Mouse (Mus musculus): ENCODE measurements around the gene Sez6. TPM values are rescaled to one million over a fixed set of nuclear protein-coding genes. Genes with fewer than 3 reads are reported as not detected.

The Sez6 gene
- polyA plus RNA-seq, 1 experiment from 2014 or later: 0.04 TPM

DNA sequence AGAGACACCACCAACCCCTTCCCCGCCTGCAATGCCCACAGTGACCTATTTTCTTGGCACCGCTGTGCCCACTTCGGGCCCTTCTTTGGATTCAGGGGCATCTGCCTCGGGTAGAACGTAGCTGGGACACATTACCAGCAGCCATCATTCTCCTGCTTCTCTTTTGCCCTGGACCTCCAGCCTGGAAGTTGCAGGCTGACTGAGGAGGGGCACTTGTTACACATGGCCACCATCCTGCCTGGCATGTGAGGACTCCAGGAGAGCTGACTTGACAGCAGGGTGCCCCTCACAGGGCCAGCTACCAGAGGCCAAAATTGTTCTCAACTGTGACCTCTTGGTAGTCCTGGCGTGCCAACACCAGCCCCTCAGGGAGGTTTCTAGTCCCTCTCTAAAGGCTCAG is 47.6 kb downstream of the Sez6 start:
- no peak for ATAC-seq (replicated peaks; ENCODE audit: extremely low read depth, insufficient read depth, low FRiP score)
- Histone ChIP-seq H3K9ac (ENCODE audit: low read length) (no peak overlapping the region), H3K27me3 (ENCODE audit: control insufficient read depth, insufficient read depth, low read length) (peaks cover 20% of the 10 kb centered on the region), H3K9me3 (replicated peaks; ENCODE audit: control insufficient read depth, low read length) (no peaks in the 10 kb centered on the region), H3K4me3 (ENCODE audit: low read length) (no peak overlapping the region), H3K4me1 (ENCODE audit: control insufficient read depth, insufficient read depth, low read length) (no peaks in the 10 kb centered on the region; the same call in none of the 2 replicates), H3K36me3 (ENCODE audit: control insufficient read depth, insufficient read depth) (no peaks in the 10 kb centered on the region), H3K4me2 (ENCODE audit: low read depth, low read length) (no peak overlapping the region), H3K27ac (ENCODE audit: low read length) (no peak overlapping the region)
- 77% methylated on average over 6 of the region's 6 CpGs for WGBS

DNA sequence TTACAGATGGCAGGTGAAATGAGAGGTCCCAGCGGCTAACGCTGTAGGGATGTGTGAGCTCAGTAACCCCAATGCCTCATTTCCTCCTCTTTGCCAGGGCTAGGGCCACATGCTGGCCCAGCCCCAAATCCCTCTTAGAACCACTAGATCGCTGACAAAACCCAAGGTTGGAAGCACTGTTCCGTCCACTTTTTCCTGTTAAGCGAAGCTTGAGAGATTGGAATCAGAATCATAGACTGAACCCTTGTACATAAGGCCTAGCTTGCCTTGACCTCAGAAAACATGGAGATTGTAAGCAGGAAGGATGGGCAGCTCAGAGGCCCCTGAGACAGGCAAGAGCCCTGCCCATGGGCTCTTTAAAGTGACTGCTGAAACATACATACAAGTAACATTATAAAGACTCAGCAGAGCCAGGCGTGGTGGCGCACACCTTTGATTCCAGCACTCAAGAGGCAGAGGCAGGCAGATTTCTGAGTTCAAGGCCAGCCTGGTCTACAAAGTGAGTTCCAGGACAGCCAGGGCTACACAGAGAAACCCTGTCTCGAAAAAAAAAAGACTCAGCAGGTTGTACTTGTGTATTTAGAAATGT is 48.7 kb downstream of the Sez6 start:
- no peaks in the 10 kb centered on the region for H3K9me3 ChIP-seq (replicated peaks; ENCODE audit: control insufficient read depth, low read length)

GRCm38 (mm10) chr11:77980281-77981204 is 49.9 kb downstream of the Sez6 start:
- Histone ChIP-seq H3K27ac (ENCODE audit: low read length) (no peak overlapping the region), H3K4me1 (ENCODE audit: control insufficient read depth, insufficient read depth, low read length) (peaks cover 3% of the 10 kb centered on the region), H3K9me3 (replicated peaks; ENCODE audit: control insufficient read depth, low read length) (no peaks in the 10 kb centered on the region), H3K4me2 (ENCODE audit: low read depth, low read length) (no peak overlapping the region), H3K36me3 (ENCODE audit: control insufficient read depth, insufficient read depth) (no peaks in the 10 kb centered on the region), H3K9ac (ENCODE audit: low read length) (no peak overlapping the region), H3K4me3 (ENCODE audit: low read length) (no peak overlapping the region), H3K27me3 (ENCODE audit: control insufficient read depth, insufficient read depth, low read length) (peaks cover 18% of the 10 kb centered on the region)
- ATAC-seq (replicated peaks; ENCODE audit: extremely low read depth, insufficient read depth, low FRiP score): no peak
- 32% methylated on average over 11 of the region's 11 CpGs for WGBS

More for the DNA sequence above, 48.7 kb downstream of the Sez6 start:
- H3K27me3 ChIP-seq (ENCODE audit: control insufficient read depth, insufficient read depth, low read length): peaks cover 18% of the 10 kb centered on the region
- H3K27ac ChIP-seq (ENCODE audit: low read length): no peak overlapping the region
- 74% methylated on average over 8 of the region's 8 CpGs for WGBS
- H3K4me2 ChIP-seq (ENCODE audit: low read depth, low read length): no peak overlapping the region
- H3K4me1 ChIP-seq (ENCODE audit: control insufficient read depth, insufficient read depth, low read length): no peaks in the 10 kb centered on the region; the same call in none of the 2 replicates
- H3K9ac ChIP-seq (ENCODE audit: low read length): no peak overlapping the region
- no peak overlapping the region for H3K4me3 ChIP-seq (ENCODE audit: low read length)
- no peak for ATAC-seq (replicated peaks; ENCODE audit: extremely low read depth, insufficient read depth, low FRiP score)
- H3K36me3 ChIP-seq (ENCODE audit: control insufficient read depth, insufficient read depth): no peaks in the 10 kb centered on the region

DNA sequence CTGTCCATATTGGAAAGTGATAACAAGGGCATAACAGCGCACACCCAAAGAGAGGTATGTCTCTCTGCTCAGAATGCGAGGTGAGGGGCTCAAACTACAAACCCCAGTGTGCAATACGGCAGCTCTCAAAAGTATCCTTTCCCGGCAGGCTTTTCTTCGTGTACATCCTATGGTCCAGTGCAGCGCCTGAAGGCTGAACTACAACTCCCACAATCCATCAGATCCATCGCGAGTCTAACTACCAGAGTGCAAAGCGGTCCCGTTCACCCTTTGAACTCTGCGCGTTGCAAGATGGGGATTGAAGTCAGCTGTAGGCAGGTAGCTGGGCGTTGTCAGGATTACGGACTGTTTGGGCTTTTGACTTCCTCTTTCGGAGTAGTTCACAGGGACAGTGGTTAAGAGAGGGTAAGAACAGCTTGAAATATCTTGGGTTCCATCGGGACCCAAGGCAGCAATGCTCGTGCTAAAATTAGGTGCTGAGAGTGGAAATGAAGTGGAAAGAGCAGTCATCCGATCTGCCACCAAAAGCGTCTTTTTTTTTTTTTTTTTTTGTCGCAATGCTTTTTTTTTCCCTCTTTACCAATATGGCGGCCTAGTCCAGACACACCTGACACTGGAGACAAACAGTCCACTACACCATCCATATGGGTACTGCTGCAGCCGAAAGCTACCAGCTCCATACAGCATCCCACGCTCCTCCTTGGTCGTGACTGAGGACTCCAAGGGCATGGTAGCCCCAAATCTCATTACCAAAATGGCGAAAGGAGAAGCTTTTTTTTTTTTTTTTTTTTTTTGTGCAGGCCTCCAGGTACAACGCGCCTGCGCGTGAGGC is 51.2 kb downstream of the Sez6 start:
- H3K4me2 ChIP-seq (ENCODE audit: low read depth, low read length): peak overlapping the region; percentile 64
- peak overlapping the region; percentile 58 for H3K9ac ChIP-seq (ENCODE audit: low read length)
- H3K27ac ChIP-seq (ENCODE audit: low read length): peak overlapping the region; percentile 99
- peak; percentile 85 for ATAC-seq (replicated peaks; ENCODE audit: extremely low read depth, insufficient read depth, low FRiP score)
- no peaks in the 10 kb centered on the region for H3K36me3 ChIP-seq (ENCODE audit: control insufficient read depth, insufficient read depth)
- WGBS: under 1% methylated on average over 29 of the region's 29 CpGs
- H3K4me1 ChIP-seq (ENCODE audit: control insufficient read depth, insufficient read depth, low read length): peaks cover 8% of the 10 kb centered on the region
- H3K4me3 ChIP-seq (ENCODE audit: low read length): peak overlapping the region; percentile 100
- H3K9me3 ChIP-seq (replicated peaks; ENCODE audit: control insufficient read depth, low read length): no peaks in the 10 kb centered on the region
- H3K27me3 ChIP-seq (ENCODE audit: control insufficient read depth, insufficient read depth, low read length): peaks cover 11% of the 10 kb centered on the region

DNA sequence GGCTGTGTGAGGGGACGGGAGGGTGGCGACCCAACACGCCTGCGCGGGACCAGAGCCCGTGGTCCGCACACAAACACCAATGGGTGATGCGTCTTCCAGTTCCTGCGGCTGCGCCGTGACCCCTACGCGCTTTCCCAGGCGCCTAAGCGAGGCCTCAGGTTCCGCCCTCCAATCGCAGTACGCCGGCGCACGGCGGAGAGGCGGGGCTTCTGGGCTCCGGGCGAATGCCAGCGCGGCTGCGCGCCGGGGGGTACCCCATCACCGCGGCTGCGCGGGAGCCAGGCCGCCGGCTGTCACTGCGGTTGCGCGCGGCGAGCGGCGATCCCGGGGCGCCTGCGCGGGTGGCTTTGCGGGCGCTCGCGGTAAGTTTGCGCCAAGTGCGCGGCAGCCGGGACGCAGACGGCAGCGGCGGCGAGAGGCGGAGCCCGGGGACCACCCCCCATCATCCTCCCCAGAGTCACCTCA is 51.9 kb downstream of the Sez6 start, which contains the start of gene Phf12:
TSS of gene Phf12 (plus strand) at position 314 of the 465 bp plus-strand sequence.
- WGBS: under 1% methylated on average over 55 of the region's 62 CpGs
- Histone ChIP-seq H3K9me3 (replicated peaks; ENCODE audit: control insufficient read depth, low read length) (no peaks in the 10 kb centered on the region), H3K27ac (ENCODE audit: low read length) (peak within 1 kb of the TSS; percentile 99), H3K4me2 (ENCODE audit: low read depth, low read length) (peak within 1 kb of the TSS; percentile 68), H3K4me3 (ENCODE audit: low read length) (peak within 1 kb of the TSS; percentile 100), H3K9ac (ENCODE audit: low read length) (peak within 1 kb of the TSS; percentile 100), H3K4me1 (ENCODE audit: control insufficient read depth, insufficient read depth, low read length) (peaks cover 8% of the 10 kb centered on the region), H3K36me3 (ENCODE audit: control insufficient read depth, insufficient read depth) (no peaks in the 10 kb centered on the region), H3K27me3 (ENCODE audit: control insufficient read depth, insufficient read depth, low read length) (peaks cover 6% of the 10 kb centered on the region)
- ATAC-seq (replicated peaks; ENCODE audit: extremely low read depth, insufficient read depth, low FRiP score): peak; percentile 91

- peak overlapping the region; percentile 100 for H3K9ac ChIP-seq (ENCODE audit: low read length)
- peak overlapping the region; percentile 100 for H3K4me3 ChIP-seq (ENCODE audit: low read length)
- H3K27ac ChIP-seq (ENCODE audit: low read length): peak overlapping the region; percentile 96
- no peaks in the 10 kb centered on the region for H3K36me3 ChIP-seq (ENCODE audit: control insufficient read depth, insufficient read depth)
- H3K4me1 ChIP-seq (ENCODE audit: control insufficient read depth, insufficient read depth, low read length): peaks cover 8% of the 10 kb centered on the region
- no peak for ATAC-seq (replicated peaks; ENCODE audit: extremely low read depth, insufficient read depth, low FRiP score)
- H3K27me3 ChIP-seq (ENCODE audit: control insufficient read depth, insufficient read depth, low read length): 0 out of 2 replicates have a peak, but pooled peaks cover 3% of the 10 kb centered on the region
- no peaks in the 10 kb centered on the region for H3K9me3 ChIP-seq (replicated peaks; ENCODE audit: control insufficient read depth, low read length)
- H3K4me2 ChIP-seq (ENCODE audit: low read depth, low read length): peak overlapping the region; percentile 68
- WGBS: 1% methylated on average over 30 of the region's 32 CpGs
Observed at GRCm38 (mm10) chr11:77983191-77983936, 52.8 kb downstream of the Sez6 start.

DNA sequence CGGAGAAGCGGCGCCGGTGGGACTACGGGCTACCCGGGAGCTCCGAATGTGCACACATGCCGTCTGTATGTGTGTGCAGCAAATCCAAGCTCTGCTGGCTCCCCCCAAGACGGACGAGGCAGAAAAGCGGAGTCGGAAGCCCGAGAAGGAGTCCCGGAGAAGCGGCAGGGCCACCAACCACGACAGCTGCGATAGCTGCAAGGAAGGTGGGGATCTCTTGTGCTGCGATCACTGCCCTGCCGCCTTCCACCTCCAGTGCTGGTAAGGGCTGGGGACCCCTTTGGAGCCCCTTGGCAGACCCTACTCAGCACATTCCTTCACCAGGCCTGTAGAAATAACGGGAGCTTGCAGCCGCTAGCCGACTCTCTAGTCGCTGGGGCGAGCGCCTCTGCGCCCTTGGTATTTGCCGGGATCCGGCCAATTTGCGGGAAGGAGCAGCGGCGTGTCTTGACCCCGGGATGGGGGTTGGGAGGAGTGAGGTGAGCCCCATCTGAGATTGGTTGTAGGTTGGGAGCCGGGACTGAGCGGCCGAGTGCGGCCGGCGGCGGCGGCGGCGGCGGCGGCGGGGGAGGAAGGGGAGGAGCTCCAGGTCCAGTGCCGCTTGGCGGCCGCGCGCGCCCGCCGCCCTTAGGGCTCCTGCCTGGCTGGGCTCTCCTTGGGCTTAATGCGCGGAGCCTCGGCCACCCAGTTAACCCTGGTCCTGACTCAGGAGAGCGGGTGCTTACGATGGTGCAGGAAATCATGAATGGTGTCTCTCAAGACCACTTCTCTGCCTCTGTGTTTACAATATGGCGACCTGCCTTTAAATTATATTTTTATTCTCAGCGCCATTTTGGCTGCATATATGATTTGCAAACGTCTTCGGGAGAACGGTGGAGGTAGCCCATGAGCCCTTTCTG is 53.6 kb downstream of the Sez6 start:
- peak overlapping the region; percentile 100 for H3K4me3 ChIP-seq (ENCODE audit: low read length)
- H3K27me3 ChIP-seq (ENCODE audit: control insufficient read depth, insufficient read depth, low read length): 0 out of 2 replicates have a peak, but pooled peaks cover under 1% of the 10 kb centered on the region
- ATAC-seq (replicated peaks; ENCODE audit: extremely low read depth, insufficient read depth, low FRiP score): no peak; the same call in 1 of the 2 replicates
- peak overlapping the region; percentile 100 for H3K9ac ChIP-seq (ENCODE audit: low read length)
- peak overlapping the region; percentile 68 for H3K4me2 ChIP-seq (ENCODE audit: low read depth, low read length)
- peak overlapping the region; percentile 96 for H3K27ac ChIP-seq (ENCODE audit: low read length)
- peaks cover 11% of the 10 kb centered on the region for H3K4me1 ChIP-seq (ENCODE audit: control insufficient read depth, insufficient read depth, low read length)
- under 1% methylated on average over 54 of the region's 63 CpGs for WGBS
- H3K9me3 ChIP-seq (replicated peaks; ENCODE audit: control insufficient read depth, low read length): no peaks in the 10 kb centered on the region
- peaks cover 8% of the 10 kb centered on the region for H3K36me3 ChIP-seq (ENCODE audit: control insufficient read depth, insufficient read depth)
